Mouse (Mus musculus) lung, adult 18-20 months (tissue): Measurements from ENCODE around the gene Fgfbp3.
A peak's percentile ranks its signal among the peaks of the same experiment; 100 is the strongest.
"Not testable (repeated sequence)": the region's sequence is repeated elsewhere in the genome, so short reads cannot be mapped to it uniquely, and the experiment has no call there.

Source experiments
- DNase-seq, 2 experiments: peaks; one replicate each; pipeline ENCODE4 v3.0.0; 2022; ENCODE audit warnings: mixed read lengths in 2 of 2

Fgfbp3 gene

DNA sequence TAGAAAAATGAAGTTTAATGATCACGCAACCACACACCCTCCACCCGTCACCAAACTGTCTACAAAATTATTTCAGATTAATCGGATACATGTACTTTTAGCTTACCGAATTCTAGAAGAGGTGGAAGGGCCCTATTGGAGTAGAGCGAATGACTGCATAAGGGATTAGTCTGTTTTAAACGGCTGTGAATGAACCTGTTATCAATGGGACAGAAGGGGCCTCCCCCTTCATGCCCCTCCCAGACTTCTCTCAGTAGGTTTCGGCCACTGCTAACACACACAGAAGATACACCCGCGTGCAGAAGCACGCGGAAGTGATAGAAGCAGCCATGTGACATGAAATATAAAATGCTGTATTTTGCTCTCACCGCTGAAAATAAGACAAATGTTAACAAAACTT is at the start of gene Fgfbp3:
TSS of gene Fgfbp3 (minus strand) at position 150 of the 400 bp plus-strand sequence.
- no peak for DNase-seq

DNA sequence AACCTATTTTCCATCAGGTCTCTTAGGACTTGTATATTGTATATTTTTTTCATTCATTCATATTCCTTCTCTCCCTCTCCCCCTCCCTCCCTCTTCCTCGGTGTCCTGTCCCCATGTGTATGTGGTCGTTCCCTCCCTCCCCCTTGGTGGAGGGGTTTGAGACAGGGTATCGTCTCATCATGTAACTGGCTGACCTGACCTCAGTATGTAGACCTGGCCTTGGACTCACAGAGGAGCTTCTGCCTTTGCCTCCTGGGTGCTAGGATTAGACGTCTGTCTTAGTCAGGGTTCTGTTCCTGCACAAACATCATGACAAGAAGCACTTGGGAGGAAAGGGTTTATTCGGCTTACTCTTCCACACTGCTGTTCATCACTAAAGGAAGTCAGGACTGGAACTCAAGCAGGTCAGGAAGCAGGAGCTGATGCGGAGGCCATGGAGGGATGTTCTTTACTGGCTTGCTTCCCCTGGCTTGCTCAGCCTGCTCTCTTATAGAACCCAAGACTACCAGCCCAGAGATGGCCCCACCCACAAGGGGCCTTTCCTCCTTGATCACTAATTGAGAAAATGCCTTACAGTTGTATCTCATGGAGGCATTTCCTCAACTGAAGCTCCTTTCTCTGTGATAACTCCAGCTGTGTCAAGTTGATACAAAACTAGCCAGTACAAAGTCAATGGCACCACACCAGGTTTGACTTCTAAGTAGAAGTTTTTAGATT is 43.3 kb upstream of the Fgfbp3 start:
- DNase-seq = not testable (repeated sequence)

DNA sequence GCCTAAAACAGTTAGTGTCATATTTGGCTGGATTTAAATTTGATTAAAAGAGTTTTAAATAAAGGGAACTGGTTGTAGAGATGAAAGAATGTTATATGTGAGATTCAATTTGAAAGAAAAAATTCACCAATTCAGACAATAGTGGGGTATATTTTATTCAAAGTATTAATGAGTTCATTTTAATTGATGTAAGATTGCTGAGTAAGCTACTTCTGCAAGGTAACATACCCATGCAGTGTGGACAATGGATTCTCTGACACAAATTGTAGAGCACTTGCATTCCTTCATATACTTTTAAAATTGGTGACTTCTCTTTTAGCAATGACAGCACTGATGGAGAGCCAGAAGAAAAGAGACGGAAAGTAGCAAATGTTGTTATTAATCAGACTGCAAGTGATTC is 41.9 kb upstream of the Fgfbp3 start:
- DNase-seq = no peak

DNA sequence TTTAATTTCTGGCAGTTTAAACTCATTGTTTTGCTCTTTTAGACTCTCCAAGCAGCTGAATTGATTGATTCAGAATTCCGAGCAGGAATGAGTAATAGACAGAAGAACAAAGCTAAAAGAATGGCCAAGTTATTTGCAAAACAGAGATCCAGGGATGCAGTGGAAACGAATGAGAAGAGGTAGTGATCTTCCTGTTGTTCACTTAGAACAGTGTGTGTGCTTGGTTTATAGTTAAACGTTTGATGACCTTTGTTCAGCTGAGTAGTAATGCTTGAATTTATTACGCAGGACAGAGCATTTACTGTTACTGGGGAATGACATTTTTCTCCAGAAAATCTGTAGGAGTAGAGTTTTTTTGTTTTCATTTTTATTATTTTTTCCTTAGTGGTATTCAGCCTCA is 38.9 kb upstream of the Fgfbp3 start:
- DNase-seq = no peak

DNA sequence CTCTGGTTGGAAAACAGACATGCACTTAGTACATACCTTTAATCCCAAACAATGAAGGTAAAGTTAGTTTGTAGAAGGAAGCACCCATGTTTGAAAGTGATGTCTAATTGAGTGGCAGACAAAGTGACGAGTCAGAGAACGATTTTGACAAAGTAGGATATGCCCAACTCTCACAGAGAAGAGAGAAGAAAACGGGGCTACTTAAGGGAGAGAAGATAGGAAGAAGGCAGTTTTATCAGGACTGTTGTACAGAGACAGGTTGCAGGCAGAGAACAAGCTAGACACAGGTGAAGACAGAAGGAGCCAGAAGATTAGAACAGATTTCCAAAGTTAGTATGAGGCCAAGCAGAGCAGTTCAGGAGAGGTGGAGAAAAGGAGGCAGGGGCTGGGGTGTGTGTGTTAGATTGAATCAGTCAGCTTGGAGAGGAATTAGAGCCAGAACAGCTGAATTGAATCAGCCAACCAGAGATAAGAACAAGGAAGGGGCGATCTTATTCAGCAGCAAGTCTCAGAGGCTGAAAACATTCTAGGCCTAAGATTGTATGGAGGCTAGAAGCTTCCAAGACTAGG is 34.3 kb upstream of the Fgfbp3 start:
- DNase-seq = no peak

DNA sequence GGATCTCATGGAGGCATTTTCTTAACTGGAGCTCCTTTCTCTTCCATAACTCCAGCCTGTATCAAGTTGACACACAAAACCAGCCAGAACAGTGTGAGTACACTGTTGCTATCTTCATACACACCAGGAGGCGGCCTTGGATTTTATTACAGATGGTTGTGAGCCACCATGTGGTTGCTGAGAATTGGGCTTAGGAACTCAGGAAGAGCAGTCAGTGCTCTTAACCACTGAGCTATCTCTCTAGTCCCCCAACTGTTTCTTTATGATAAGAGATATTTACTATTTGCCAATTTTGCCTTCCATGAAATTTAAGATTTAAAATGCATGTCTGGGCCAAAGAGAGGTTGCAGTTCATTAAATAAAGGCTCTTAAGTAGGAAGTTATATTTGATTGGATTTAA is 20.6 kb upstream of the Fgfbp3 start:
- DNase-seq = no peak

DNA sequence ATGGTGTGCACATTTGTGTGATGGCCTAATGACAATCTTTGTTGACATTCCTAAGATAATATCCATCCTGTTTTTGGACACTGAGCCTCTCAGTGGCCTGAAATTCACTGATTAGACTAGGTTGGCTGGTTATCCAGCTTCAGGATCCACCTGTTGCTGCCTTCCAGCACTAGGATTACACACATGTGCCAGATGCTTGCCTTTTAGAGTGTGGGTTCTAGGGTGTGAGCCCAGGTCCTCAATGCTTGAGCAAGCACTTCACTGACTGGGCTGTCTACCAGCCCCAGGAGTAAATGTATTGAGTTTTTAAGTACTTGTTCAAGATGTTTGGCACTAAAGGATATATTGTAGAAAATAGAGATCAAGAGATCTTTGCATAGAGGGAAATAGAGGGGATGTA is 18.6 kb upstream of the Fgfbp3 start:
- DNase-seq = peak; percentile 56 to 72

DNA sequence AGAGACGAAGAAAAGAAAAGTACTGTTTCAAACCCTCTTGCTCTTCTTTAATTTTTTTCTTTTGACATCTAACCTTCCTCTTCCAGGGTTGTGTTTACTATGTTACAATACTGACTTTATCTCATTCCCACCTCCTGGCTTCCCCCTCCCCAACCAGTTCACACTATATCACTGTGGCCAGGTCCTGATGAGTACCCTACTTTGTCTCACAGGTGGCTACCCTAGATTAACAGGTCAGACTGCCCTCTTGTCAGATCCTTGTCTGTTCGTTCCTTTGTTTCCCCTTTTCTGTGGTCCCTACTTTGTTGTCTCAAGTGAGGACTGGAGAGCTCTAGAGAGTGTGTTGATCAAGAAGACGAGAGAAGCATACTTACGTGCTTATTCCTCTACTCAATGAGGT is 16.9 kb upstream of the Fgfbp3 start:
- no peak for DNase-seq

DNA sequence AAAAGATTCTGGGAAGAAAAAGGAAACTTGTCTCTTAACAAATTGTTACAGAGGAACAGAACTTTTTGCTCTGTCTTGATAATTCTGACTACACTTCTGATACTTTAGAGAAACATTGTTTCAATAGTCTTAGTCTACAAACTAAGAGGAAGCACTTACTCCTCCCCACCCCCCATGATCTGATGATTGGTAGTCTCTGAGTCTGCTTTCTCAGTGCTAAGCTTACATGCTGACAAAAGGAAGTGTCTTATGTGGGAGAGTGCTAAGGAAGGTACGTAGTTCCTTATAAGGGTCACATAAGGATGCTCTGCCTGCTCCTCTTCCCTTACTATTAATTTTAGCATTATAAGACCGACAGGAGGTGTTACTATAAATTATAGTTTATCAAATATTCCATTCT is 13.2 kb upstream of the Fgfbp3 start:
- DNase-seq = no peak

DNA sequence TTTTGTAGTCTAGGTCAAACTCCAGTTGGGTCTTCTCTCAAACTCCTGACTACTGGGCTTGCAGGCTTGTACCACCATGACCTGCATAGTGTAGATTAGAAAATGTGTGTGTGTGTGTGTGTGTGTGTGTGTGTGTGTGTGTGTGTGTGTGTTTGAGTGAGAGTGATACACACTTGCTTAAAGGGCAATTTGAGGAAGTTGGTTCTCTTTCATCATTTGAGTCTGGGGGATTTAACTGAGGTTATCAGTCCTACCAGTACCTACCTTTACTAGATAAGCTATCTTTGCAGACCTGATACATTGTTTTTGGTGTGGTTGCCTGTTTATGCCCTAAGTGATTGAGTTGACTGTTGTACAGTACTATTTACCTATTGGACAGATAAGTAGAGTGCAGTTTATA is 12.7 kb upstream of the Fgfbp3 start:
- no peak for DNase-seq

DNA sequence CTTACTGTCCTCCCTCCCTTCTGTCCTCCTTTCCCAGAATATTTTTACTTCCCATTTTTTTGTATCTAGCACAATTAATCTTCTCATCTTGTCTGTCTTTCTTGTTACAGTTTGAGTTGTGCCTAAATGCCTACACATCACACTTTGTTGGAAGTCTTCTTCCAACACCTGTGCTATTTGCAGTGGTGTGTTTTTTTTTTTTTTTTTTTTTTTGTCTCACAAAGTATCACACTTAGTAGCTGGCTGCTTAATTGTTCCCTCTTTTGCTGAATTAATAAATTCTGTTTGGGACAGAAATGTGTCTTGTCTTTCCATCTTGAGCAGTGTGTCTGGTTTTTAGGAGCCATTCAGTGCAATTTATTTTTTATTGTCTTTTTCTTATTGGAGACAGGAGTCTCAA is 10.4 kb upstream of the Fgfbp3 start:
- no peak for DNase-seq

DNA sequence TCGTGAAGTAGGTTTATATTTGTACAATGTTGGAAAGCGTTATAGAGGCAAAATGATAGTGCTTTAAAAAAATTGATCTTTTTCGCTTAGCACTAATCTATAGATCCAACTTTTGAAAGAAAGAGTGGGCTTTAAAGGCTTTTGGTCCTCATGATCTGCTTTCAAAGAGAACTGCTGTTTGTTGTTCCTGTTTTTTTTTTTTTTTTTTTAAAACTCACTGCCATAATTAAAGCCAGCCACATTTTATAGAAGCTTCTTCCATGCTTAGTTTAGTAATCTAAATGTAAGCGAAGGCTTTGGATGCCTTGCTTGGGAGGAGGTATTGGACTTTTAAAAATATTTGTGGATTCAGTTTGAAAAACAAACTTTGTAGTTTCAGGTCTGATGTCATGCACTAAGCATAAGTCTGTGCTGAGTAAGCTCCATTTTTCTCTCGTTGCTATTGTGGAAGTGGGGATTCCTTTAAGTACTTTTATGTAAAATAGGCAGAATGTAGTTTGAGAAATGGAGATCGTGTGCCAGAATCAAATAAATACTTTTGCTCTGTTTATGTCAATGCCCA is 8.5 kb upstream of the Fgfbp3 start:
- DNase-seq = no peak

DNA sequence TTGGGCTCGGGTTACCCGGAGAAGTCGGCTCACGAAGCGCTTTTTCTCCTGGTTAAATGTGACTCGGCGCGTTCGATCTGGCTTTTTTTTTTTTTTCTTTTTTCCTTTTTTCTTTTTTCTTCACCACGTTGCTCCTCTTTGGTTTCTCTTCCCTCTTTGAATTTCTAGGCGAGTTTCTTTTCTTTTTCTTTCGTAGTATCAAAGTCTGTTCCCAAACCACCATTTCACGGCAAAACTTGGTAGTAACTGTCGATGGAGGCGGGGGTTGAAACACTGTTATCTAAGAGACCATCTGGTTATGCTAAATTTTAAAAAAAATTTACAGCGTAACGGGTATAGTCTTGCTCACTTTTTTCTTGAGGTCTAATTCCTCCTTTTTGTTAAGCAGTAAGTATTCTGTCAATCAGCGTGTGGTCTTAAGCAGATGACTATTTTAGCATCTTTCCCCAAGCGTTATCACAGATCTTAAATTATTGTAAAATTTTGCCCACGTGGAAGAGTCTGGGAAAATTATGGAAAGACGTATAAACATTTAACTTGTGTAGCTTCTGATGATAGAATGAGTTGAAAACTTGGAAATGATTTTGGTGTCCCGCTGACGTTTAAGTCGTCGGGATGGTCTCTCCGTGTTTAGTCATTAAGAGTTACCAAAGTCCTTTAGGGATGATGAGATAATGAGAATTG is 7.3 kb upstream of the Fgfbp3 start:
- no peak for DNase-seq

DNA sequence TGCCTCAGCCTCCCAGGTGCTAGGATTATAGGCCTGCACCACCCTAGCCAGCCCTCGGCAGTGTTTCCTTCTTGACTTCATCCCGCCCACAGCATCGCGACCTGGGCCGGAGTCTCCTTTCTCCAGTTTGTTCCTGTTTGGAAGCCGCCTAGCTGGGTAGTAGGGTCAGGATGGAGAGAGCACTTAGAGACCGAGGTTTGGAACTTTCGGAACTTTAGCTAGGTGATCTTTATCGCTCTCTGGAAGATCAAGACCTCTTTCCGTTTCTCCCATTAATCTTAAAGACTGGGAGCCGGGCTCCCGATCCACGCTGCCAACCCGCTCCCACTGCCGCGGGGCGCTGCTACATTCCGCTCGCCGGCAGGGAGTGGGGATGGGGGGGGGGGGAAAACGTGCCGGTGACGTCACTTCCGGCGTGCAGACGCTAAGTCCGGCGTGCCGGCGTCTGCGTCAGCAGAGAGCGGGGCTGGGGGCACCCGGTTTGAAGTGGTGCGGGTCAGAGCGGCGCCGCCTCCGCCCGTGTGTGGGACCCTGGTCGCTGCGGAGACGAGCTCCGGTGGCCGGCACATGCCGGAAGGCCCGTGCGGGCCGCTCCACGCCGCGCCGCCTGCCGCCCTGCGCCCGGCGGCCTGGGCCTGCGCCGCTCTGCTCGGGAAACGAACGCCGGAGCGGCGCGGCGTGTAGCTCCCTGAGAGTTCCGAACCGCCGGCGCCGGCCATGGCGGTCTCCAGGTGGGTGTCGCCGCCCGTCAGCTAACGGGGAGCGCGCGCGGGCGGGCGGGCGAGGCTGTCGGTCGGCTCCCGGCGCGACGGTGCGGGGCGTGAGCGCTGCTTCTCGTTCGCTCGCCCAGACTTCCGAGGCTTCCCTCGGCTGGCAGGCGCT is 6.5 kb upstream of the Fgfbp3 start, which contains the start of gene Btaf1:
TSS of gene Btaf1 (plus strand) at position 409 of the 882 bp plus-strand sequence.
- DNase-seq = peak; percentile 86 to 90

DNA sequence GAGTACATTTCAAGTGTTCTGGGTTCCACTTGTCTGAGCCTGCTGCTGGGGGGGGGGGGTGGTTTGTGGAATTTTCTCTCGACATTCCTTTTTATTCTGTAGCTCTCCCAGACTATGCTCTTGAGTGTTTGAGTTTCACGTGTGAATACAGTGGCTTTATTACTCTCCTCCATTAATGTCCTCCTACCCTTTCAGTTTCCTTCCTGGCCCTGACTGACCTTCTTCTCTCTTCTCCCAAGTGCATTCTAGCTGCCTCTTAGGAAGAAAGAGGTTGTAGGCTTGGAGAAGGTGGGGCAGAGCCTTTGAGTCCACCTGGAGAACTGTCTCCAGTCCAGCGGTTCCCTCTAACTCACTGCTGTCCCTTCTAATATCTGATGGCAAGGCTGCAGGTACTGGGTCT is 3.5 kb upstream of the Fgfbp3 start:
- DNase-seq = peak; percentile 50 to 63

DNA sequence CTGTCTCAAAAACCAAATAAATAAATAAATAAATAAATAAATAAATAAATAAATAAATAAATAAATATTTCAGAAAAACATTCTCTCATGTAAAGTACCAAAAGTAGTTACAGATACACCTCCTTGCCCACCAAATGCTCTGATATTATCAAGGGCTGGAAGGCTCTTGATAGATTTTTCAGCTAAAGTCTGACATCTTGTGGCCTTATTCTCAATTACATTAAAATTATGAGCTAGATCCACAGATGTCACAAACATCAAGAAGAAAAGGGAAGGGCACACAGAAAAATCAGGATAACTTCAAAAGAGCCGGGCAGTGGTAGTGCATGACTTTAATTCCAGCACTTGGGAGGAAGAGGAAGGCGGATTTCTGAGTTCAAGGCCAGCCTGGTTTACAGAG is 2.6 kb upstream of the Fgfbp3 start:
- no peak for DNase-seq

DNA sequence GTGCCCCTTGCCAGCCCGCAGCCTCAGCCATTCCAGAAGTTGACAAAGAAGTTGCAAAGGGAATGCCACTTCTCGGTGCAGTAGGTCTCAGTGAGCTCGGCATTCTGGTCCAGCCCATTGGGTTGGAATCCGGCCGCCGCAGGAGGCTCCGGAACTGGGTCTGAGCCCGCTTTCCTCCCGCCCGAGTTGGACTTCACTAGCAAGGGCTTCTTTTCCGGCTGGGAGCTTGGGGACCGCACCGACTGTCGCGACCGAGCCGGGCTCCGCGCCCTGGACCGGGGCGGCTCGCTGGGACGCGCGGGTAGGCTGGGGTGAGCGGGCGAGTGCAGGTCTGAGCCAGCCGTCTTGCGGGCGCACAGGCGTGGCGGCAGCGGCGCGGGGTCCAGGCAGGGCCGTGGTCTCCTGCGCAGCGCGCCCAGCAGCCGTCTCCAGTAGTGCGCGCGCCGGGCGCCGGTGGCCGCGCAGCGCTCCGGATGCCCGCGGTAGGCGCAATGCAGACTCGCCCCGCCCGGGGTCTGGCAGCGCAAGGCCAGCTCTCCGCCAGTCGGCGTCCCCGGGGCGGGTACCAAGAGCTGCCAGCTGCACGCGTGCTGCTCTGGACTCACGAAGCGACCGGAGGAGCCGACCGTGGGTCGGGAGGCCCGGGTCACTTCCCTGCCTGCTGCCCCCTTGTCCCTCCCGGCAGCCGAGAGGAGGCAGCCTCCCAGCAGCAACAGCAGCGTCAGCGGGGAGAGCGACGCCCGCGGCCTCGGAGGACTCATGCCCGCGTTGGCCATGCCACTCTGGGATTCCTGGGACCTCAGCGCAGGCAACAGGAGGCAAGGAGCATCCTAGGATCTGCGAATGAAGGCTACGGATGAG is 744 bp downstream of the Fgfbp3 start:
- DNase-seq = peak; percentile 84 to 85

DNA sequence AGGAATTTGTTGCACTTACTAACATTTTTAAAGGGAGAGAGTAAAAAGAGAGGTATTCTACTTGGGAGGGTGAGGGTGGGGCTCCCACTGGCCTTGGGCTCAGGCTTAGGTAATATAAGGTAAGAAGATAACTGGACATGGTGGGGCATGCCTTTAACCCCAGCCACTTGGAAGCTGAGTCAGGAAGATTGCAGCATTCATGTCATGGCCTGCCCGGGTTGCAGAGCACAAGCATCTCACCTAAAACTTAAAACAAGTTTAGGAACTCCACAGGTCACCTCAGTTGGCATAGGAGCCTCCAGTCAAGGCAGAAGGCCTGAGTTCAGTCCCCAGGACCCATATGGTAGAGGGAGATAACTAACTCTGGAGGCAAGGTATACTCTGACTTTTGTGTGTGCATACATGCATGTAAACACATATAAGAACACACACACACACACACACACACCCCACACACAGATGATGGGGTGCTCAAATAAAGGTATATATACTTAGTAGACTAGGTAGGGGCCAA is 2.5 kb downstream of the Fgfbp3 start:
- no peak for DNase-seq

DNA sequence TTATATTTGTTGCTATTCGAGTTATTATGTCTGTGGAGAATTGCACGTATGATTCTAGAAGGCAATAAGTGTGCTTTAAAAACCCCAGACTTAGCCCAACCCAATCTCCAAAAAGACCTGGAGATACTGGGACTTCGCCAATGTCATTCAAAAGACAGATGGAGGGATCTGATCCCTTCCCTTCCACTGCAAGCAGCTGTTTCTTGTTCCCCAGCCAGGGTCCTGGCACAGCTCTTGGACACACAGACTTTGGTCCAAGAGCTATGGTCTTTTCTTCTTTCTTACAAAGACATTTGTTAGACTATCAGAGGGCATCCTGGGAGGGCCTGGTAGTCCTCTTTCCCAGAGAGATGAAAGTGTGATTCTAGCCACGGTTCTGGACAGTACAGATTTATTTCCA is 3.2 kb downstream of the Fgfbp3 start:
- no peak for DNase-seq

DNA sequence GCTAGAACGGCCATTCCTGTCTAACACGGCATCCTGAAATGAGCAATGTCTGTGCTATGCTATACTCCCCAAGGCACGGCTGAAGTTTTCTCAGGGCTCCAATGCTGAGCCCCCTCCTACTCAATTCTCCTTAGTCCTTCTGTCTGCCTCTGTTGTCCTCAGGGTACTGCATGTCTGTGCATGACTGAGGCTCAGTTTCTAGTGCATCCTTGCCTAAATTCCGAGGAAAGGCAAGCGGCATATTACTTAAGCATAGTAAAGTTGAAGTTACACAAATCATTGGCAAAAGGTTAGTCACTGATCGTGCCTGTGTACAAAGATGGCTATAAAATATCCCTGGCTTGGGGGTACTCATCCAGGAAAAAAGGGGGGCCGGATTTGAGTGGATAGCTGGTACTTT is 6.4 kb downstream of the Fgfbp3 start:
- no peak for DNase-seq

DNA sequence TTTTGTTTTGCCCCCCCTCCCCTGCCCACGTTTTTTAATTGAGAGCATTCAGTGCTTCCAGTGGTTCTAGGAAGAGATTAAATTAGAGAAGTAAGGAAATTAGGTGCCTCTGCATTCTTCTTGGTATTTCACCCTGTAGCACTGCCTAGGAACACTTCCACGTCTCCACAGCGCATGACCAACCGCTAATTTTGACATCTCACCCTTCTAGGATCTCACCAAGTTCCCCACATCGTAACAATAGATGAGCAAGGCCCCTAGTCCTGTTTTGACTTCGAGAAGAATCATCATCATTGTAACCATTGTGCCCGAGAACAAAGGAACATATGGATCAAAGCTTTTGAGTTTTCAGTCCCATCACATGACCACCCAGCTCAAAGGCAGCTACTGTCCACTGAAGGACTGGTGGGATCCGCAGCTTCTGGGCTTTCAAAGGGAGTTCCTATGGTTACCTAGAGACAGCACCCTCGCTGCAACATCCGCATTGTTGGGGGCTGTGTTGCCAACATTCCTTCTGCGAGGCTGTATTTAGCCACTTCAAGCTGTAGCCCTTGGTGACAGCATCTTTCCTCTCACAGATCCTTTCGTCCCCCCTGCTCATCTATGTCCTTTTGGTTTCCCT is 8.9 kb downstream of the Fgfbp3 start:
- no peak for DNase-seq
